Mouse (Mus musculus) embryonic facial prominence, embryonic 11.5 days (tissue): ENCODE results near the gene Rnaseh1. TPM values are rescaled to one million over a fixed set of nuclear protein-coding genes. Genes with fewer than 3 reads are reported as not detected.
A peak's percentile ranks its signal among the peaks of the same experiment; 100 is the strongest.

Source experiments
- ATAC-seq: fragments of 200-750 bp; cut with Nextera tagmentation; replicated peaks from 2 replicates; pipeline ENCODE4 v1.8.0; 2017; ENCODE audit warnings: low read depth; ENCODE audit not compliant: insufficient number of reproducible peaks, low FRiP score, low TSS enrichment
- DNase-seq: peaks from one replicate; pipeline ENCODE4 v3.0.0-alpha.2; 2015; ENCODE audit warnings: low spot score
- H3K27ac ChIP-seq: fragments of 300-500 bp; sonication (generic); replicated peaks from 2 replicates; pipeline ENCODE4 v1.5.1; 2014; ENCODE audit warnings: mild to moderate bottlenecking, low read depth, low read length, control low read depth
- H3K27me3 ChIP-seq: fragments of 300-500 bp; sonication (generic); 2 replicates; pipeline ENCODE4 v1.6.1; 2014; ENCODE audit warnings: mild to moderate bottlenecking, low read length, moderate library complexity, mixed read lengths; ENCODE audit not compliant: control insufficient read depth, insufficient read depth
- H3K36me3 ChIP-seq: fragments of 300-500 bp; sonication (generic); replicated peaks from 2 replicates; pipeline ENCODE4 v1.6.1; 2014; ENCODE audit warnings: low read depth, mild to moderate bottlenecking, low read length, moderate library complexity, mixed read lengths; ENCODE audit not compliant: control insufficient read depth, insufficient read depth
- H3K4me1 ChIP-seq: fragments of 300-500 bp; sonication (generic); 2 replicates; pipeline ENCODE4 v1.6.1; 2014; ENCODE audit warnings: low read length, mixed read lengths; ENCODE audit not compliant: control insufficient read depth, insufficient read depth
- H3K4me2 ChIP-seq: fragments of 300-500 bp; sonication (generic); 2 replicates; pipeline ENCODE4 v1.6.1; 2014; ENCODE audit warnings: low read depth, mild to moderate bottlenecking, control low read depth, low read length, moderate library complexity
- H3K4me3 ChIP-seq: fragments of 300-500 bp; sonication (generic); 2 replicates; pipeline ENCODE4 v1.5.1; 2014; ENCODE audit warnings: low read depth, low read length, control low read depth
- H3K9ac ChIP-seq: fragments of 300-500 bp; sonication (generic); replicated peaks from 2 replicates; pipeline ENCODE4 v1.6.1; 2014; ENCODE audit warnings: mild to moderate bottlenecking, control low read depth, low read length
- H3K9me3 ChIP-seq: fragments of 300-500 bp; sonication (generic); replicated peaks from 2 replicates; pipeline ENCODE4 v1.6.1; 2016; ENCODE audit warnings: mild to moderate bottlenecking, low read length, inconsistent platforms, mixed read lengths; ENCODE audit not compliant: control insufficient read depth
- WGBS: fragments of 180-500 bp; shearing (Covaris S2); extraction: QIAGEN DNeasy Blood & Tissue Kit; methylation state at CpG from one replicate; pipeline ENCODE4 v1.1.7; 2014; 5-methylcytosine and 5-hydroxymethylcytosine counted together
- polyA plus RNA-seq: library from polyadenylated mRNA; unstranded; fragments of >200 nt; fragmentation: Nextera tagmentation; extraction: Ambion mirVana; gene quantifications from 2 replicates; pipeline ENCODE4 v1.2.1, GENCODE M21; 2014

Gene Rnaseh1
- polyA plus RNA-seq, 1 experiment from 2014 or later = 28.0 TPM

DNA sequence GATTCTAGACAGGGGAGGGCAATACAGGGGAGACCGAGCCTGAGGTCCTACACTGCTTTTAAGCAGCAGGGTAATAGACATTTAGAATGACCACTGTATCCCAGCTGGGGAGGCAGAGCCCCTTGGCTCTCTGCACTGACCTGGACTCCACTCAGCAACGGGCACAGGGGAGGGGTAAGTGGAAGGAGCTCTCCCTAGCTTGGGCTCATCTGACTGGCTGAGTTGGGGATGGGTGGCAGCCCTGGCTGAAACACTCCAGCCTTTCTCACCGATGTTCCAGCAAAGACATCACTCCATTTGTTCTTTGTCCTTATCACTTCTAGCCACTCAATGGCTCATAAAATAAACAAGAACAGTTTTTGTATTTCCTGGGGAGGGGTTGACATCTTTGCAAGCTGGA is 44.3 kb downstream of the Rnaseh1 start:
- 90% methylated on average over 3 of the region's 3 CpGs for WGBS
- no peaks in the 10 kb centered on the region for H3K36me3 ChIP-seq
- no peak for DNase-seq

DNA sequence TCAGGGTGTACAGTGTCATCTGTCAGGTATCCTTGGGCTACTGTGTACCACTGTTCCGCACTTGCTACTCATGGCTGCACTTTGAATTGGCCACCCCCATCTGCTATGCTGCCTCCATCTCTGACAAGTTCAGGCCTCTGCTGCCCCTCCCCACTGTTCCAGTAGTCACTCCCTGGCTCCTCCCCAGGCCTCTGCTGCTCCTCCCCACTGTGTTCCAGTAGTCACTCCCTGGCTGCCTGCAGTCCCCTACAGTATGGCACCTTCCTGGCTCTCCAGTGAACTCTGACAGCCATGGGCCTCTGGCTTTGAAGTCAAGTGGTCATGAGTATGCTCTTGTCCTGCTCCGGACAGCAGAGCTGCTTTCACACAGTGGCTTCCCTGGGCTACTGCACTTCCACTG is 44.8 kb downstream of the Rnaseh1 start:
- Histone ChIP-seq H3K36me3 (no peaks in the 10 kb centered on the region), H3K4me2 (no peak overlapping the region), H3K27ac (no peak overlapping the region), H3K4me3 (no peak overlapping the region), H3K9ac (no peak overlapping the region), H3K27me3 (no peaks in the 10 kb centered on the region), H3K9me3 (no peaks in the 10 kb centered on the region), H3K4me1 (no peaks in the 10 kb centered on the region)
- 86% methylated on average over 2 of the region's 2 CpGs for WGBS
- no peak for DNase-seq
- ATAC-seq = 0 out of 2 replicates have a peak, but pooled peaks have one; percentile 17

More for the DNA sequence above, 44.3 kb downstream of the Rnaseh1 start:
- H3K27me3 ChIP-seq = no peaks in the 10 kb centered on the region
- no peak overlapping the region for H3K4me3 ChIP-seq
- H3K9me3 ChIP-seq = no peaks in the 10 kb centered on the region
- H3K9ac ChIP-seq = no peak overlapping the region
- no peak for ATAC-seq
- no peak overlapping the region for H3K4me2 ChIP-seq
- H3K27ac ChIP-seq = no peak overlapping the region
- no peaks in the 10 kb centered on the region for H3K4me1 ChIP-seq

DNA sequence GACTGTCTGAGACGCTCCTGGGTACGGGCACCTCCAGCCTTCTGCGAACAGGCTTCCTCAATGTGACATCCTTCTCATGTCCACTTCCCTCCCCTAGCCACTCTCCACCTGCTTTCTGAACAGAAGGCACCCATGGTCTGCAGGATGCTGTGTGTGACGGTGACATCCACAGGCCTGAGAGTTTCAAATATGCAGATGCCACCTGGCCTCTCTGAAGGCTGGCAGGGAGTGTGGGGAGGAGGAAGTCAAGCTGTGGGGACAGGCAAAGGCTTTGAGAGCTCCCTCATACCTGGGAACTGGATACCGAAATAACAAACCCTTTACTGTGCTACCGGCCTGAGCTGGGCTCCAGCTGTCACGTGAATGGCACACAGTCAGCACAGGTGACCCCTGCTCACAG is 45.4 kb downstream of the Rnaseh1 start:
- no peak overlapping the region for H3K27ac ChIP-seq
- DNase-seq (no peak), ATAC-seq (no peak)
- no peaks in the 10 kb centered on the region for H3K9me3 ChIP-seq
- no peaks in the 10 kb centered on the region for H3K4me1 ChIP-seq
- no peaks in the 10 kb centered on the region for H3K27me3 ChIP-seq
- H3K36me3 ChIP-seq = no peaks in the 10 kb centered on the region
- H3K9ac ChIP-seq = no peak overlapping the region
- H3K4me2 ChIP-seq = no peak overlapping the region
- no peak overlapping the region for H3K4me3 ChIP-seq
- 88% methylated on average over 7 of the region's 7 CpGs for WGBS

DNA sequence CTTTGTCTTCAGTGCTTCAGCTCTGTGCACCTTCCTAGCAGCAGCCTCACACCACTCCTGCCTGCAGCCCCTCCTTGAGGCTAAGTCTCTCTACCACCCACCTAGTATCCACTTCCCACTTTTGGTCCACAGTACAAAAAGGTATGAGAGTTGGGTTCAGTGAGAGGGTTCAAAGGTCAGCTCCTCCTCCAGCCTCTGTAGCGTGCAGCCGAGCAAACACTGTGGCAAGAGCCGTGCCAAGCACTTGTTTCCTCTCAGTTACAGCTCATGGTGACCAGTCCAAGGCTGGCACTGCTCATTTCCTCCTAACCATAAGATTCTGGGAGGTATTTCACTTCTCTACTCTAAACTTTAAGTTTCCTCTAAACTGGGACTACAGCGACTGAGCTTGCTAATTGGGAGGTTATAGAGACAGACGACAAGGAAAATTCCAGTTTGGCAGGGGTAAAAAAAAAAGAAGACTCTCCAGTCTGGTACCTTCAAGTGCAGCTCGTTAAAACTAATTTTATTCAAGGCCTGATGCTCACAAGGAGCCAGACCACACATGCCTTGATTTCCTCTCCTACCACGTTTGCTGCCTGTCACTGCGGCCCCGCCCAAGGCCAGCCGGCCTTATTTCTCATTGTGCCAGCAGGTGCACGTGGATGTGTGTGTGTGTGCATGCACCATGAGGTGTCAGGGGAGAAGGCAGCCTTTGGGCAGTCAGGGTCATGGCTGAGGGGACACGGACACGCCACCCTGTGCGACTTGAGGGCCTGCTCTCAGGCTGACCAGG is 48.6 kb downstream of the Rnaseh1 start:
- no peak overlapping the region for H3K4me3 ChIP-seq
- H3K27ac ChIP-seq = no peak overlapping the region
- no peaks in the 10 kb centered on the region for H3K36me3 ChIP-seq
- H3K4me2 ChIP-seq = no peak overlapping the region
- H3K27me3 ChIP-seq = no peaks in the 10 kb centered on the region
- H3K4me1 ChIP-seq = no peaks in the 10 kb centered on the region; the same call in 1 of the 2 replicates
- H3K9me3 ChIP-seq = no peaks in the 10 kb centered on the region
- ATAC-seq = no peak; the same call in 1 of the 2 replicates
- no peak overlapping the region for H3K9ac ChIP-seq
- no peak for DNase-seq
- 78% methylated on average over 14 of the region's 14 CpGs for WGBS

DNA sequence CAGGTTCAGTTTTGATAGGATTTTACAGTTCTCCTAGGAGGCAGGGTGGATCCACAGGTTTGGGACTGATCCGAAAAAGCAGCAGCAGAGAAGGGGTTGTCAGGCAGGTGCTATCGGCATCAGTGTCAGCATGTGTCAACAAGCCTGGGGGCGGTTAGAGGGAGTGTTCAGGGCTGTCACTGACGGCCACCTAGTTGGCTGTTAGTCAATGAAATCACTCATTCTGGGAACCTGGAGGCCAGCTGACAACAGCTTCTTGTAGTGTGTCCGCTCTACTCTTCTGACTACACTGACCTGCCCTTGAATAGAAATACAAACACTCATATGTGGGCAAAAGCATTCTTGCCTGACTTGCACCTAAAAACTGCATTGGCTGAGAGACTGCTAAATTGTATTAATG is 49.7 kb downstream of the Rnaseh1 start:
- H3K4me3 ChIP-seq = no peak overlapping the region
- no peaks in the 10 kb centered on the region for H3K9me3 ChIP-seq
- no peak overlapping the region for H3K4me2 ChIP-seq
- ATAC-seq = no peak
- no peaks in the 10 kb centered on the region for H3K36me3 ChIP-seq
- no peak overlapping the region for H3K9ac ChIP-seq
- no peaks in the 10 kb centered on the region; the same call in 1 of the 2 replicates for H3K4me1 ChIP-seq
- WGBS = 67% methylated on average over 5 of the region's 5 CpGs
- no peaks in the 10 kb centered on the region for H3K27me3 ChIP-seq
- no peak overlapping the region for H3K27ac ChIP-seq
- no peak for DNase-seq

DNA sequence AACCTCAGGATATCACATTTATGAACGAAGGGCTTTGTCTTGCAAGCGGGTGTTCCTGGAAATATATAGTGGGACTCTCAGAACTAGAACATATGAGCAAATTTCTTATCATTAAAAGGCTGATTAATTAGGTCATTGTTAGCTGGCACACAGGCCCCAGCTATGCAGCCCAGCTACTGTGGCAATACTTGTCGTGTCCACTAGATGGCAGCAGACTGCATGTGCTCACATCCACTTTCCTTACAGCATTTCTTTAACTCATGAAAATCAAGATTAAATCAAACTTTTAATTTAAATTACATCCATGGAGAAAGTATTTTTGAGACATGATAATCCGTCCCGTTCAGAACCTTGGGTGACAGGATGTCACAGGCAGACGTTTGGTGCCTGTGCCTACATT is 50.3 kb downstream of the Rnaseh1 start:
- H3K27me3 ChIP-seq = no peaks in the 10 kb centered on the region
- no peak overlapping the region for H3K9ac ChIP-seq
- no peaks in the 10 kb centered on the region; the same call in 1 of the 2 replicates for H3K4me1 ChIP-seq
- WGBS = 11% methylated on average over 6 of the region's 6 CpGs
- peak; percentile 81 for DNase-seq
- H3K4me3 ChIP-seq = no peak overlapping the region
- no peak overlapping the region for H3K27ac ChIP-seq
- no peak for ATAC-seq
- no peak overlapping the region for H3K4me2 ChIP-seq
- no peaks in the 10 kb centered on the region for H3K9me3 ChIP-seq
- H3K36me3 ChIP-seq = no peaks in the 10 kb centered on the region

DNA sequence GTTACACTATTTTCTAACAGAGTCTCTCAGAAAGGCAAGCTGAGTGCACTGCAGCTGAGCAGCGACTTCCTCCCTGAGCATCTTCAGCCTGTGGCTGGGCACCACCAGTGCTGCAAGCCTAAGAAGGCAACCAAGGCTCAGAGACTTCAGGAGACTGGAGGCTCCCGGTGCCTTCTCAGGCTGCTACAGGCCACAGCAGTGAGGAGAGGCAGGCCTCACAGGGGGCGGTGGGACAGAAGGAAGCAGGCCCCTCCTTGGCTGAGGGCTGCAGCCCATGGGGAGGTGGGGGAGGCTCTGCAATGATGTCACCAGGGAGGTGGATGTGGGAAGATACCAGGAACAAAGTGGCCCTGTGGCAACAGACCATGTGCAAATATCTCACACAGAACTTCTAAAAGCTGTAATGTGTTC is 50.7 kb downstream of the Rnaseh1 start:
- peak overlapping the region; percentile 43 for H3K9ac ChIP-seq
- H3K36me3 ChIP-seq = no peaks in the 10 kb centered on the region
- no peak overlapping the region for H3K4me3 ChIP-seq
- ATAC-seq = no peak
- WGBS = 41% methylated on average over 3 of the region's 3 CpGs
- H3K9me3 ChIP-seq = no peaks in the 10 kb centered on the region
- no peak overlapping the region; the same call in 1 of the 2 replicates for H3K27ac ChIP-seq
- peak; percentile 10 for DNase-seq
- H3K27me3 ChIP-seq = no peaks in the 10 kb centered on the region
- H3K4me2 ChIP-seq = no peak overlapping the region
- H3K4me1 ChIP-seq = no peaks in the 10 kb centered on the region; the same call in 1 of the 2 replicates

DNA sequence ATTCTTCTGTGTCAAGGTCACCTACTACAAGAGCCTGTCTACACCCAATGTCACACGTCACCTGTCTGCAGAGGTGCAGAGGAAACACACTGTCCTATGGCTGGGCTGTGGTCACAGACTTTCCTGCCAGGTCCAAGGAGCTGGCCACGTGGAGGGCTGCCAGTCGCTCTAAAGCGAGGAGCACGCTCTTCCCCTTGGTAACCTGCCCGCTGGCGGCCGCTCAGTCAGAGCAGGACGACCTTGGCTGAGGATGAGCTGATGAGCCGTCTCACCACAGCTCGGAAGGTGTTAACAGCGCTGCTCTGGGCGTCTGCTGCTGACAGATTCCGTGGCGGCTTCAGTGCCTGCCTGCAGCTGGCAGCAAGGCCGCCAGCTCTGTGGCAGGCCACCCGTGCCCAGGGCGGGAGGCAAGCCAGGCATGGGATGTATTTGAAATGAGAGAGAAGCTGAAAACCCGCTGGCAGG is 51.2 kb downstream of the Rnaseh1 start:
- no peak overlapping the region for H3K27ac ChIP-seq
- H3K9me3 ChIP-seq = no peaks in the 10 kb centered on the region
- DNase-seq (no peak), ATAC-seq (no peak; the same call in 1 of the 2 replicates)
- H3K27me3 ChIP-seq = no peaks in the 10 kb centered on the region
- no peak overlapping the region for H3K4me3 ChIP-seq
- 86% methylated on average over 19 of the region's 19 CpGs for WGBS
- no peak overlapping the region for H3K9ac ChIP-seq
- no peaks in the 10 kb centered on the region for H3K36me3 ChIP-seq
- no peaks in the 10 kb centered on the region; the same call in 1 of the 2 replicates for H3K4me1 ChIP-seq
- H3K4me2 ChIP-seq = no peak overlapping the region
